Comparison of ENCODE assay signal across 9 mouse cellular contexts in genomic region chr5:24611366-24612301, GRCm38 (mm10). TPM values are rescaled to one million over a fixed set of nuclear protein-coding genes. Genes with fewer than 3 reads are reported as not detected.
DNase-seq lines count a peak whose midpoint lies in the region; ATAC-seq and TF ChIP-seq lines count a peak whose summit lies in the region.
"Had no signal": no experiment of that assay in that cellular context is flagged by ENCODE, and none has a peak within 500 bp of the region (broad histone marks: within the 10 kb centered on the region; RNA-seq: fewer than 3 reads in every experiment).

No protein-coding gene starts in this region.

- no peak for DNase-seq in lung, adult 2 months
- DNase-seq in kidney, postnatal 10 days: peak; percentile 56
- DNase-seq in urinary bladder, postnatal 10 days (ENCODE audit: low spot score): no peak
- no peak for DNase-seq in spleen, postnatal 10 days (ENCODE audit: low spot score in 2 of 2)
- no peak for DNase-seq in embryo, embryonic 10 days (ENCODE audit: low spot score)

- no peak overlapping the region; the same call in 1 of the 2 replicates for H3K9ac ChIP-seq in lung, embryonic 16.5 days (ENCODE audit: low read length)
- H3K9ac ChIP-seq in forebrain, embryonic 16.5 days (replicated peaks; ENCODE audit: low read depth, low read length): no peak overlapping the region

- H3K4me3 ChIP-seq in lung, embryonic 16.5 days (ENCODE audit: low read length): no peak overlapping the region
- no peak overlapping the region for H3K4me3 ChIP-seq in lung, adult 2 months (replicated peaks; ENCODE audit: extremely low read depth, low read depth, low read length)
- H3K4me3 ChIP-seq in forebrain, embryonic 16.5 days (replicated peaks; ENCODE audit: low read length): no peak overlapping the region

- TF ChIP-seq POLR2A in lung, adult 2 months (IDR thresholded peaks at IDR 0.05; ENCODE audit: borderline replicate concordance, extremely low read depth, low read depth, low read length): no peak

- no peaks in the 10 kb centered on the region for H3K9me3 ChIP-seq in lung, embryonic 16.5 days (ENCODE audit: control insufficient read depth, low read length)
- no peaks in the 10 kb centered on the region for H3K9me3 ChIP-seq in forebrain, embryonic 16.5 days (ENCODE audit: control insufficient read depth, low read length)

- H3K4me1 ChIP-seq in lung, embryonic 16.5 days (replicated peaks; ENCODE audit: control insufficient read depth, insufficient read depth, low read length): peaks cover 15% of the 10 kb centered on the region
- H3K4me1 ChIP-seq in lung, adult 2 months (ENCODE audit: control insufficient read depth, insufficient read depth, low read length): no peaks in the 10 kb centered on the region
- H3K4me1 ChIP-seq in forebrain, embryonic 16.5 days (replicated peaks; ENCODE audit: control insufficient read depth, insufficient read depth, low read length): peaks cover 22% of the 10 kb centered on the region

- ATAC-seq in lung, embryonic 16.5 days (ENCODE audit: low read depth): peak; percentile 31
- ATAC-seq in cerebellum, adult (ENCODE audit: insufficient number of reproducible peaks, low FRiP score, low TSS enrichment): peak; percentile 64
- ATAC-seq in forebrain, embryonic 16.5 days: peak; percentile 88

- no peak overlapping the region for H3K27ac ChIP-seq in lung, embryonic 16.5 days (ENCODE audit: low read length)
- peak overlapping the region; percentile 34 for H3K27ac ChIP-seq in forebrain, embryonic 16.5 days (ENCODE audit: low read length)

- H3K36me3 ChIP-seq in lung, embryonic 16.5 days (ENCODE audit: control insufficient read depth, insufficient read depth, low read length): no peaks in the 10 kb centered on the region
- no peaks in the 10 kb centered on the region for H3K36me3 ChIP-seq in forebrain, embryonic 16.5 days (ENCODE audit: control insufficient read depth, insufficient read depth)

- no peak for TF ChIP-seq CTCF in lung, adult 2 months (IDR thresholded peaks at IDR 0.05; ENCODE audit: insufficient read depth, low read length)

- no peaks in the 10 kb centered on the region for H3K27me3 ChIP-seq in lung, embryonic 16.5 days (ENCODE audit: control insufficient read depth, insufficient read depth, low read depth, low read length)
- H3K27me3 ChIP-seq in forebrain, embryonic 16.5 days (replicated peaks; ENCODE audit: control insufficient read depth, insufficient read depth, low read length): no peaks in the 10 kb centered on the region

- WGBS in lung, embryonic 16.5 days: 45% methylated on average over 7 of the region's 7 CpGs
- WGBS in lung, adult 2 months: 57% methylated on average over 7 of the region's 7 CpGs
- 18% methylated on average over 7 of the region's 7 CpGs for WGBS in forebrain, embryonic 16.5 days

- H3K4me2 ChIP-seq in lung, embryonic 16.5 days (ENCODE audit: low read depth, low read length): no peak overlapping the region
- H3K4me2 ChIP-seq in forebrain, embryonic 16.5 days (ENCODE audit: low read length): no peak overlapping the region

RNA-seq across cellular contexts. Expression of gene Smarcd3, which starts 12.6 kb away (rescaled TPM):
- polyA plus RNA-seq in lung, embryonic 16.5 days (2015; fragmentation: Nextera tagmentation; extraction: Ambion mirVana): 21.1 and 22.2 TPM in 2 replicates
- 21.3 and 22.2 TPM in 2 replicates for polyA plus RNA-seq in lung, adult 2 months (2012; rRNA removed)
- 156 and 181 TPM in 2 replicates for polyA plus RNA-seq in forebrain, embryonic 16.5 days (2015; fragmentation: Nextera tagmentation; extraction: Ambion mirVana)

RNA-seq across cellular contexts. Expression of gene Chpf2, which starts 25.1 kb away (rescaled TPM):
- polyA plus RNA-seq in lung, embryonic 16.5 days (2015; fragmentation: Nextera tagmentation; extraction: Ambion mirVana): 19.4 and 20.2 TPM in 2 replicates
- 39.3 and 47.2 TPM in 2 replicates for polyA plus RNA-seq in lung, adult 2 months (2012; rRNA removed)
- polyA plus RNA-seq in forebrain, embryonic 16.5 days (2015; fragmentation: Nextera tagmentation; extraction: Ambion mirVana): 20.5 and 20.8 TPM in 2 replicates

RNA-seq across cellular contexts. Expression of gene Abcf2, which starts 34.4 kb away (rescaled TPM):
- polyA plus RNA-seq in lung, embryonic 16.5 days (2015; fragmentation: Nextera tagmentation; extraction: Ambion mirVana): 88.9 and 93.4 TPM in 2 replicates
- 43.6 and 48.7 TPM in 2 replicates for polyA plus RNA-seq in lung, adult 2 months (2012; rRNA removed)
- 107 and 109 TPM in 2 replicates for polyA plus RNA-seq in forebrain, embryonic 16.5 days (2015; fragmentation: Nextera tagmentation; extraction: Ambion mirVana)

RNA-seq across cellular contexts. Expression of gene 4931409K22Rik, which starts 55.0 kb away (rescaled TPM):
- polyA plus RNA-seq in lung, embryonic 16.5 days (2015; fragmentation: Nextera tagmentation; extraction: Ambion mirVana): 0.14 TPM in 1 of 2 replicates, not detected in the other
- polyA plus RNA-seq in lung, adult 2 months (2012; rRNA removed): not detected in 2 replicates
- polyA plus RNA-seq in forebrain, embryonic 16.5 days (2015; fragmentation: Nextera tagmentation; extraction: Ambion mirVana): 0.26 and 0.35 TPM in 2 replicates
- polyA plus RNA-seq: limb, embryonic 11.5 days had no signal

Comparison
In these comparisons a context has a peak if more than half of its experiments do, and no peak if none do; other contexts are left out.
1. ATAC-seq: peak in every context shown above with its lines; median percentile 88 in forebrain, embryonic 16.5 days; 64 in cerebellum, adult; 31 in lung, embryonic 16.5 days.